21 mouse cellular contexts compared by ENCODE assay signal in the genomic region with DNA sequence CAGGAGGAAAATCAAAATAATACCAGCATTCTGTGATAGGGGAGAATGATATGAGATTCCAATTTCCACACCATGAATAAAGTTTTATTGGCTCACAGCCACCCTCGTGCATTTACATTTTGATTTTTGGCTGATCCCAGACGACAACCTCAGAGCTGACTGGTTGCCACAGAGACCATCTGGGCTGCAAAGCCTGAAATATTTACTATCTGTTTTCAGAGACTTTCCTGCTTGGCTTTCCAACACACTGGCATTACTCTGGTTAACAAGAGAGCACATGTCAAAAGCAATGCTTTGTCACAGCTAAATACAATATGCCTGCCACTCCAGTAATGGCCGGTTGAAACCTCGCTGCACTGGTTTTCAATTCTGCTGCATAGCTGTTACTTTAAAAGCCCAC.
A peak's percentile ranks its signal among the peaks of the same experiment; 100 is the strongest.
DNase-seq lines count a peak whose midpoint lies in the region; ATAC-seq and TF ChIP-seq lines count a peak whose summit lies in the region.
"Had no signal": no experiment of that assay in that cellular context is flagged by ENCODE, and none has a peak within 500 bp of the region (broad histone marks: within the 10 kb centered on the region; RNA-seq: fewer than 3 reads in every experiment).

No protein-coding gene starts in this region.

- peak; percentile 46; the same call in 1 of the 2 replicates for ATAC-seq in hindbrain, embryonic 14.5 days (ENCODE audit: low FRiP score)
- peak; percentile 73; the same call in 1 of the 2 replicates for ATAC-seq in lung, embryonic 14.5 days (ENCODE audit: insufficient read depth)
- no peak for ATAC-seq in megakaryocyte progenitor cell, adult 5-6 weeks (replicated peaks; ENCODE audit: poor library complexity)

- no peak overlapping the region for H3K4me2 ChIP-seq in hindbrain, embryonic 14.5 days (replicated peaks)
- no peak overlapping the region for H3K4me2 ChIP-seq in lung, embryonic 14.5 days
- H3K4me2 ChIP-seq: heart, embryonic 13.5 days; limb, embryonic 15.5 days; liver, embryonic 15.5 days; midbrain, embryonic 12.5 days had no signal

- WGBS in hindbrain, embryonic 14.5 days, result 50% methylated on average over 4 of the region's 4 CpGs
- WGBS in hindbrain, embryonic 10.5 days, result 81% methylated on average over 4 of the region's 4 CpGs
- 56% methylated on average over 4 of the region's 4 CpGs for WGBS in lung, embryonic 14.5 days
- WGBS in lung, adult 2 months, result 52% methylated on average over 4 of the region's 4 CpGs

- H3K36me3 ChIP-seq in hindbrain, embryonic 14.5 days (replicated peaks; ENCODE audit: control insufficient read depth, insufficient read depth), result no peaks in the 10 kb centered on the region
- H3K36me3 ChIP-seq in hindbrain, embryonic 10.5 days, result no peaks in the 10 kb centered on the region
- H3K36me3 ChIP-seq in lung, embryonic 14.5 days (ENCODE audit: insufficient read depth), result no peaks in the 10 kb centered on the region
- H3K36me3 ChIP-seq: heart, embryonic 13.5 days; limb, embryonic 15.5 days; liver, embryonic 15.5 days; midbrain, embryonic 12.5 days had no signal

- peaks cover 4% of the 10 kb centered on the region; the same call in 1 of the 2 replicates for H3K4me1 ChIP-seq in hindbrain, embryonic 14.5 days (replicated peaks; ENCODE audit: control insufficient read depth, insufficient read depth, low read length)
- no peaks in the 10 kb centered on the region for H3K4me1 ChIP-seq in hindbrain, embryonic 10.5 days (replicated peaks)
- H3K4me1 ChIP-seq in lung, embryonic 14.5 days (ENCODE audit: insufficient read depth), result peaks cover 4% of the 10 kb centered on the region; the same call in 1 of the 2 replicates
- peaks cover 3% of the 10 kb centered on the region; the same call in 1 of the 2 replicates for H3K4me1 ChIP-seq in lung, adult 2 months (ENCODE audit: control insufficient read depth, insufficient read depth, low read length)
- H3K4me1 ChIP-seq: liver, embryonic 15.5 days; midbrain, embryonic 12.5 days had no signal

- H3K9ac ChIP-seq in hindbrain, embryonic 14.5 days, result no peak overlapping the region
- H3K9ac ChIP-seq in lung, embryonic 14.5 days, result no peak overlapping the region
- H3K9ac ChIP-seq: heart, embryonic 13.5 days; limb, embryonic 15.5 days; liver, embryonic 15.5 days; midbrain, embryonic 12.5 days had no signal

- H3K4me3 ChIP-seq in hindbrain, embryonic 14.5 days (replicated peaks; ENCODE audit: low read length), result no peak overlapping the region
- H3K4me3 ChIP-seq in hindbrain, embryonic 10.5 days, result no peak overlapping the region
- H3K4me3 ChIP-seq in lung, embryonic 14.5 days (ENCODE audit: low read depth, low read length), result no peak overlapping the region
- no peak overlapping the region for H3K4me3 ChIP-seq in lung, adult 2 months (replicated peaks; ENCODE audit: extremely low read depth, low read depth, low read length)
- H3K4me3 ChIP-seq: heart, embryonic 13.5 days; limb, embryonic 15.5 days; liver, embryonic 15.5 days; midbrain, embryonic 12.5 days had no signal

- TF ChIP-seq CTCF in lung, embryonic 14.5 days (IDR thresholded peaks at IDR 0.05; ENCODE audit: low read depth), result no peak
- TF ChIP-seq CTCF in lung, adult 2 months (IDR thresholded peaks at IDR 0.05; ENCODE audit: insufficient read depth, low read length), result no peak

- peak; percentile 31 to 52 for DNase-seq in cerebellum, postnatal 10 days
- DNase-seq in cerebellum, adult 8-10 months, result no peak
- DNase-seq in hindbrain, embryonic 14.5 days (ENCODE audit: low spot score), result no peak
- DNase-seq in hindbrain, embryonic 10.5 days (ENCODE audit: low spot score), result no peak
- peak; percentile 71 for DNase-seq in lung, embryonic 14.5 days
- DNase-seq in lung, adult 2 months, result no peak
- peak; percentile 50 for DNase-seq in NIH3T3 (ENCODE audit: low read depth)
- DNase-seq: adrenal gland, adult 8-10 months; cerebellum, postnatal 25 days; heart, postnatal 4 days; kidney, adult 9 months; kidney, postnatal 25 days; lung, postnatal 36 days; right cerebral cortex, adult 18-20 months had no signal

- H3K27ac ChIP-seq in hindbrain, embryonic 14.5 days, result peak overlapping the region; percentile 43
- H3K27ac ChIP-seq in hindbrain, embryonic 10.5 days, result no peak overlapping the region
- no peak overlapping the region for H3K27ac ChIP-seq in lung, embryonic 14.5 days (ENCODE audit: low read depth)
- H3K27ac ChIP-seq: heart, embryonic 13.5 days; limb, embryonic 15.5 days; liver, embryonic 15.5 days; midbrain, embryonic 12.5 days; stomach, postnatal 0 days had no signal

- H3K9me3 ChIP-seq in hindbrain, embryonic 14.5 days (ENCODE audit: control insufficient read depth, low read length), result no peaks in the 10 kb centered on the region
- H3K9me3 ChIP-seq in hindbrain, embryonic 10.5 days, result no peaks in the 10 kb centered on the region
- H3K9me3 ChIP-seq in lung, embryonic 14.5 days (ENCODE audit: low read depth, low read length), result no peaks in the 10 kb centered on the region
- H3K9me3 ChIP-seq: heart, embryonic 13.5 days; limb, embryonic 15.5 days; liver, embryonic 15.5 days; midbrain, embryonic 12.5 days had no signal

- no peak for TF ChIP-seq POLR2A in lung, adult 2 months (IDR thresholded peaks at IDR 0.05; ENCODE audit: borderline replicate concordance, extremely low read depth, low read depth, low read length)

- no peaks in the 10 kb centered on the region for H3K27me3 ChIP-seq in hindbrain, embryonic 14.5 days (ENCODE audit: control insufficient read depth, insufficient read depth, low read length)
- no peaks in the 10 kb centered on the region for H3K27me3 ChIP-seq in hindbrain, embryonic 10.5 days (ENCODE audit: insufficient read depth, poor library complexity, severe bottlenecking)
- H3K27me3 ChIP-seq in lung, embryonic 14.5 days (ENCODE audit: insufficient read depth, low read length), result no peaks in the 10 kb centered on the region
- H3K27me3 ChIP-seq: heart, embryonic 13.5 days; limb, embryonic 15.5 days; liver, embryonic 15.5 days; midbrain, embryonic 12.5 days; Patski had no signal

Comparison
In these comparisons a context has a peak if more than half of its experiments do, and no peak if none do; other contexts are left out.
1. DNase-seq: peak in cerebellum, postnatal 10 days (2 of 2), lung, embryonic 14.5 days (single experiment) and NIH3T3 (single experiment); none in cerebellum, adult 8-10 months (single experiment), hindbrain, embryonic 14.5 days (single experiment), hindbrain, embryonic 10.5 days (single experiment) and lung, adult 2 months (single experiment).